Mouse (Mus musculus) ES-E14 (cell line): ENCODE measurements at regions not wholly inside any gene's neighbourhood (a gene's known extent, or its start where the extent isn't known, plus 50 kb on each side); places are given as distances from the start of the nearest gene placed in this dataset.
"Not testable (repeated sequence)": the region's sequence is repeated elsewhere in the genome, so short reads cannot be mapped to it uniquely, and the experiment has no call there.

Experiments used
- DNase-seq: peaks from one replicate; pipeline ENCODE4 v3.0.0-alpha.2; 2013; ENCODE audit warnings: low read depth, low spot score
- H3K27ac ChIP-seq: 2 replicates; pipeline ENCODE4 v1.5.1; 2012; ENCODE audit warnings: low read depth, mild to moderate bottlenecking, low read length, moderate library complexity, mixed read lengths; ENCODE audit not compliant: poor library complexity, insufficient read depth, severe bottlenecking
- H3K36me3 ChIP-seq: 2 replicates; pipeline ENCODE4 v1.6.1; 2012; ENCODE audit warnings: mild to moderate bottlenecking, low read length, moderate library complexity, mixed read lengths; ENCODE audit not compliant: control insufficient read depth, poor library complexity, insufficient read depth, severe bottlenecking
- H3K4me1 ChIP-seq, 2 experiments: fragments of 150-350 bp in 1 of 2; sonication (generic) in 1 of 2; 2 replicates each; pipeline ENCODE4 v1.6.1; 2012; ENCODE audit warnings: low read length in 2 of 2, mild to moderate bottlenecking in 1 of 2, mixed read lengths in 1 of 2; ENCODE audit not compliant: control insufficient read depth in 2 of 2, insufficient read depth in 2 of 2, poor library complexity in 1 of 2
- H3K4me3 ChIP-seq, 2 experiments: fragments of 150-350 bp in 1 of 2; sonication (generic) in 1 of 2; 2 replicates each; pipeline ENCODE4 v1.5.1; 2012; ENCODE audit warnings: low read length in 2 of 2, low read depth in 1 of 2, mild to moderate bottlenecking in 1 of 2, mixed read lengths in 1 of 2; ENCODE audit not compliant: insufficient read depth in 1 of 2, poor library complexity in 1 of 2, severe bottlenecking in 1 of 2
- H3K9ac ChIP-seq: 2 replicates; pipeline ENCODE4 v1.6.1; 2012; ENCODE audit warnings: low read depth, mild to moderate bottlenecking, low read length, mixed read lengths; ENCODE audit not compliant: poor library complexity, insufficient read depth, severe bottlenecking
- H3K9me3 ChIP-seq: fragments of 150-350 bp; sonication (generic); 2 replicates; pipeline ENCODE4 v1.6.1; 2012; ENCODE audit warnings: low read depth, mild to moderate bottlenecking, low read length; ENCODE audit not compliant: control insufficient read depth, insufficient read depth
- CHD2 ChIP-seq: IDR thresholded peaks from 2 replicates; pipeline ENCODE4 v1.6.1; 2014; ENCODE audit warnings: mild to moderate bottlenecking, low read depth, low read length, inconsistent platforms
- HCFC1 ChIP-seq: IDR thresholded peaks from 2 replicates; pipeline ENCODE4 v1.6.1; 2012; ENCODE audit warnings: low read length, inconsistent platforms, borderline replicate concordance; ENCODE audit not compliant: insufficient read depth
- MAFK ChIP-seq: IDR thresholded peaks from 2 replicates; pipeline ENCODE4 v1.6.1; 2014; ENCODE audit warnings: mild to moderate bottlenecking, low read depth, low read length, inconsistent platforms; ENCODE audit not compliant: insufficient read depth
- ZC3H11A ChIP-seq: IDR thresholded peaks from 2 replicates; pipeline ENCODE4 v1.6.1; 2012; ENCODE audit warnings: low read depth, mild to moderate bottlenecking, inconsistent platforms, low read length, borderline replicate concordance
- ZNF384 ChIP-seq: IDR thresholded peaks from 2 replicates; pipeline ENCODE4 v1.6.1; 2012; ENCODE audit warnings: low read depth, low read length, inconsistent platforms
- in situ Hi-C, 2 experiments: fragments of 600-800 bp; cut with MboI; formaldehyde crosslinking; loops; one replicate each; pipeline ENCODE4 v1.15.1; 2025; ENCODE audit warnings: low sequenced_read_pairs in 2 of 2, inconsistent platforms in 1 of 2; ENCODE audit not compliant: unreplicated experiment in 2 of 2

GRCm38 (mm10) chr5:101365364-101365763, 299.4 kb downstream of the Nkx6-1 start:
- peak; percentile 35 for DNase-seq
- no peaks in the 10 kb centered on the region for H3K36me3 ChIP-seq
- in situ Hi-C loops: no loop called here
- H3K4me3 ChIP-seq: no peak overlapping the region
- H3K9me3 ChIP-seq: no peaks in the 10 kb centered on the region
- no peak overlapping the region for H3K9ac ChIP-seq
- TF ChIP-seq ZC3H11A (peak; percentile 68; the same call in 1 of the 2 replicates), ZNF384 (no peak)
- H3K4me1 ChIP-seq: no peaks in the 10 kb centered on the region; a peak in 1 of 4 replicates
- H3K27ac ChIP-seq: no peak overlapping the region

- in situ Hi-C loops: no loop called here
- H3K27ac ChIP-seq: no peak overlapping the region
- DNase-seq: no peak
These were observed 304.8 kb downstream of the Nkx6-1 start for GRCm38 (mm10) chr5:101359986-101360385.

GRCm38 (mm10) chr5:101345406-101345805, 319.4 kb downstream of the Nkx6-1 start:
- Histone ChIP-seq H3K9me3 (no peaks in the 10 kb centered on the region), H3K4me3 (no peak overlapping the region), H3K27ac (no peak overlapping the region), H3K4me1 (no peaks in the 10 kb centered on the region), H3K36me3 (no peaks in the 10 kb centered on the region), H3K9ac (no peak overlapping the region)
- in situ Hi-C loops: no loop called here
- no peak for TF ChIP-seq MAFK
- TF ChIP-seq ZNF384: no peak
- TF ChIP-seq HCFC1: no peak
- peak; percentile 21 for DNase-seq

More at GRCm38 (mm10) chr5:101359986-101360385, 304.8 kb downstream of the Nkx6-1 start:
- Histone ChIP-seq H3K9me3 (no peaks in the 10 kb centered on the region), H3K4me1 (no peaks in the 10 kb centered on the region), H3K4me3 (no peak overlapping the region), H3K36me3 (no peaks in the 10 kb centered on the region), H3K9ac (no peak overlapping the region)
- TF ChIP-seq ZC3H11A (no peak), CHD2 (no peak), ZNF384 (no peak)

- peak; percentile 37 for DNase-seq
- H3K9ac ChIP-seq, H3K36me3 ChIP-seq, in situ Hi-C loops, H3K4me1 ChIP-seq, H3K27ac ChIP-seq, H3K9me3 ChIP-seq, H3K4me3 ChIP-seq: not testable (repeated sequence)
These were observed 328.4 kb downstream of the Nkx6-1 start for GRCm38 (mm10) chr5:101336361-101336760.

GRCm38 (mm10) chr5:101331825-101332224, 333.0 kb downstream of the Nkx6-1 start:
- in situ Hi-C loops: no loop called here
- H3K27ac ChIP-seq: no peak overlapping the region
- DNase-seq: no peak
- no peaks in the 10 kb centered on the region for H3K36me3 ChIP-seq
- TF ChIP-seq ZC3H11A: no peak
- no peak for TF ChIP-seq CHD2
- no peak for TF ChIP-seq ZNF384
- TF ChIP-seq HCFC1: no peak
- no peak for TF ChIP-seq MAFK
- H3K9me3 ChIP-seq: no peaks in the 10 kb centered on the region
- H3K9ac ChIP-seq: no peak overlapping the region
- no peak overlapping the region for H3K4me3 ChIP-seq
- H3K4me1 ChIP-seq: no peaks in the 10 kb centered on the region
